Mouse (Mus musculus) embryonic facial prominence, embryonic 15.5 days (tissue): ENCODE results near the gene Ldb3. TPM values are rescaled to one million over a fixed set of nuclear protein-coding genes. Genes with fewer than 3 reads are reported as not detected.

Experiments used
- ATAC-seq: fragments of 200-750 bp; cut with Nextera tagmentation; 2 replicates; pipeline ENCODE4 v1.8.0; 2017; ENCODE audit warnings: low read depth, moderate TSS enrichment; ENCODE audit not compliant: insufficient number of reproducible peaks, low FRiP score, low TSS enrichment
- H3K27ac ChIP-seq: fragments of 300-500 bp; sonication (generic); replicated peaks from 2 replicates; pipeline ENCODE4 v1.5.1; 2015; ENCODE audit warnings: mild to moderate bottlenecking, inconsistent platforms
- H3K27me3 ChIP-seq: fragments of 300-500 bp; sonication (generic); 2 replicates; pipeline ENCODE4 v1.6.1; 2015; ENCODE audit warnings: inconsistent platforms
- H3K36me3 ChIP-seq: fragments of 300-500 bp; sonication (generic); 2 replicates; pipeline ENCODE4 v1.6.1; 2015; ENCODE audit warnings: mild to moderate bottlenecking, inconsistent platforms
- H3K4me1 ChIP-seq: fragments of 300-500 bp; sonication (generic); 2 replicates; pipeline ENCODE4 v1.6.1; 2015; ENCODE audit warnings: inconsistent platforms
- H3K4me2 ChIP-seq: fragments of 300-500 bp; sonication (generic); replicated peaks from 2 replicates; pipeline ENCODE4 v1.6.1; 2015; ENCODE audit warnings: mild to moderate bottlenecking, inconsistent platforms
- H3K4me3 ChIP-seq: fragments of 300-500 bp; sonication (generic); replicated peaks from 2 replicates; pipeline ENCODE4 v1.5.1; 2015; ENCODE audit warnings: mild to moderate bottlenecking, inconsistent platforms
- H3K9ac ChIP-seq: fragments of 300-500 bp; sonication (generic); 2 replicates; pipeline ENCODE4 v1.6.1; 2015; ENCODE audit warnings: inconsistent platforms
- H3K9me3 ChIP-seq: fragments of 300-500 bp; sonication (generic); replicated peaks from 2 replicates; pipeline ENCODE4 v1.6.1; 2016; ENCODE audit warnings: inconsistent platforms
- WGBS: fragments of 180-500 bp; shearing (Covaris S2); methylation state at CpG from one replicate; pipeline ENCODE4 v1.1.7; 2015; 5-methylcytosine and 5-hydroxymethylcytosine counted together
- polyA plus RNA-seq: library from polyadenylated mRNA; unstranded; fragments of >200 nt; fragmentation: Nextera tagmentation; extraction: Ambion mirVana; gene quantifications from 2 replicates; pipeline ENCODE4 v1.2.1, GENCODE M21; 2015

Gene Ldb3
- polyA plus RNA-seq, 1 experiment from 2014 or later, result 25.9 TPM

DNA sequence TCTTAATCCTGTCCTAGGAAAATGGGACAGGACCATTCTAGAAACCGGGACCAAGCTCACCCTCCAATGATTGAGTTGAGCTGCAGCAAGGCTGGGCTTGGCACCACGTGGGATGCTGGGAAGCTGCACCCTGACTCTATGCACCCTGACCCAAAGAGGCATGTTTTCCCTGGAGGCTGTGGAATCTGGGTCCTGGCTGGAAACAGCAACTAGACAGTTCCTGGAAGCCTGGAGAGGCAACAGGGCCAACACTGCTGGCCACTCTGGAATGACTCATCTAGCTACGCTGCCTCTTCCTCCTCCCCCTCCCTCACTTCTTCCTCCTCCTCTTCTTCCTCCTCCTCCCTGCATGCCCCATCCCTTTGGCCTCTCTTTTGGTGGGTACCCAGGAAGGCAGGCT is 34.4 kb downstream of the Ldb3 start:
- ATAC-seq, result no peak
- Histone ChIP-seq H3K27ac (no peak overlapping the region), H3K9ac (no peak overlapping the region), H3K4me3 (no peak overlapping the region), H3K27me3 (no peaks in the 10 kb centered on the region), H3K36me3 (no peaks in the 10 kb centered on the region), H3K9me3 (no peaks in the 10 kb centered on the region), H3K4me2 (no peak overlapping the region), H3K4me1 (no peaks in the 10 kb centered on the region; the same call in 1 of the 2 replicates)
- 70% methylated on average over 3 of the region's 3 CpGs for WGBS

- 88% methylated on average over 6 of the region's 6 CpGs for WGBS
- no peaks in the 10 kb centered on the region for H3K36me3 ChIP-seq
- no peak for ATAC-seq
These were observed 35.0 kb downstream of the Ldb3 start for GRCm38 (mm10) chr14:34553470-34553869.

GRCm38 (mm10) chr14:34552226-34552625 is 36.3 kb downstream of the Ldb3 start:
- H3K4me3 ChIP-seq, result no peak overlapping the region
- H3K27me3 ChIP-seq, result no peaks in the 10 kb centered on the region
- H3K36me3 ChIP-seq, result no peaks in the 10 kb centered on the region
- no peak overlapping the region for H3K27ac ChIP-seq
- 85% methylated on average over 5 of the region's 5 CpGs for WGBS
- H3K9ac ChIP-seq, result no peak overlapping the region
- no peak for ATAC-seq
- no peaks in the 10 kb centered on the region for H3K9me3 ChIP-seq
- H3K4me2 ChIP-seq, result no peak overlapping the region
- peaks cover 8% of the 10 kb centered on the region for H3K4me1 ChIP-seq

More at GRCm38 (mm10) chr14:34553470-34553869, 35.0 kb downstream of the Ldb3 start:
- Histone ChIP-seq H3K9me3 (no peaks in the 10 kb centered on the region), H3K4me1 (peaks cover 2% of the 10 kb centered on the region; the same call in 1 of the 2 replicates), H3K9ac (no peak overlapping the region), H3K4me3 (no peak overlapping the region), H3K4me2 (no peak overlapping the region), H3K27ac (no peak overlapping the region), H3K27me3 (no peaks in the 10 kb centered on the region)

- Histone ChIP-seq H3K9ac (peak overlapping the region; percentile 71), H3K27me3 (no peaks in the 10 kb centered on the region), H3K9me3 (no peaks in the 10 kb centered on the region), H3K4me3 (peak overlapping the region; percentile 68), H3K27ac (peak overlapping the region; percentile 90), H3K4me2 (peak overlapping the region; percentile 84), H3K36me3 (no peaks in the 10 kb centered on the region), H3K4me1 (peaks cover 8% of the 10 kb centered on the region)
- peak; percentile 92 for ATAC-seq
- under 1% methylated on average over 55 of the region's 55 CpGs for WGBS
These were observed 39.3 kb downstream of the Ldb3 start for GRCm38 (mm10) chr14:34549004-34549671.

GRCm38 (mm10) chr14:34548391-34549001 is 40.0 kb downstream of the Ldb3 start:
- H3K4me1 ChIP-seq, result peaks cover 8% of the 10 kb centered on the region
- H3K4me3 ChIP-seq, result peak overlapping the region; percentile 68
- ATAC-seq, result peak; percentile 52; the same call in 1 of the 2 replicates
- H3K9me3 ChIP-seq, result no peaks in the 10 kb centered on the region
- peak overlapping the region; percentile 84 for H3K4me2 ChIP-seq
- H3K27ac ChIP-seq, result peak overlapping the region; percentile 90
- no peaks in the 10 kb centered on the region for H3K27me3 ChIP-seq
- 2% methylated on average over 27 of the region's 27 CpGs for WGBS
- H3K9ac ChIP-seq, result peak overlapping the region; percentile 71
- H3K36me3 ChIP-seq, result no peaks in the 10 kb centered on the region

GRCm38 (mm10) chr14:34544545-34544944 is 43.9 kb downstream of the Ldb3 start:
- Histone ChIP-seq H3K9ac (no peak overlapping the region), H3K27me3 (no peaks in the 10 kb centered on the region), H3K36me3 (no peaks in the 10 kb centered on the region), H3K4me1 (peaks cover 8% of the 10 kb centered on the region), H3K4me2 (no peak overlapping the region), H3K27ac (no peak overlapping the region), H3K4me3 (no peak overlapping the region), H3K9me3 (no peaks in the 10 kb centered on the region)
- 75% methylated on average over 2 of the region's 2 CpGs for WGBS
- no peak for ATAC-seq

GRCm38 (mm10) chr14:34544001-34544400 is 44.5 kb downstream of the Ldb3 start:
- Histone ChIP-seq H3K9ac (no peak overlapping the region), H3K27ac (no peak overlapping the region), H3K4me3 (no peak overlapping the region), H3K27me3 (no peaks in the 10 kb centered on the region), H3K4me1 (peaks cover 8% of the 10 kb centered on the region; the same call in 1 of the 2 replicates), H3K36me3 (no peaks in the 10 kb centered on the region), H3K4me2 (no peak overlapping the region), H3K9me3 (no peaks in the 10 kb centered on the region)
- ATAC-seq, result no peak
- 87% methylated on average over 6 of the region's 6 CpGs for whole genome bisulfite sequencing

- WGBS, result 64% methylated on average over 6 of the region's 6 CpGs
- no peak for ATAC-seq
- H3K36me3 ChIP-seq, result no peaks in the 10 kb centered on the region
- no peaks in the 10 kb centered on the region for H3K27me3 ChIP-seq
- H3K9me3 ChIP-seq, result no peaks in the 10 kb centered on the region
- peaks cover 8% of the 10 kb centered on the region; the same call in 1 of the 2 replicates for H3K4me1 ChIP-seq
- H3K27ac ChIP-seq, result no peak overlapping the region
- no peak overlapping the region for H3K9ac ChIP-seq
- H3K4me2 ChIP-seq, result no peak overlapping the region
- no peak overlapping the region for H3K4me3 ChIP-seq
These were observed 44.9 kb downstream of the Ldb3 start for GRCm38 (mm10) chr14:34543596-34543995.

DNA sequence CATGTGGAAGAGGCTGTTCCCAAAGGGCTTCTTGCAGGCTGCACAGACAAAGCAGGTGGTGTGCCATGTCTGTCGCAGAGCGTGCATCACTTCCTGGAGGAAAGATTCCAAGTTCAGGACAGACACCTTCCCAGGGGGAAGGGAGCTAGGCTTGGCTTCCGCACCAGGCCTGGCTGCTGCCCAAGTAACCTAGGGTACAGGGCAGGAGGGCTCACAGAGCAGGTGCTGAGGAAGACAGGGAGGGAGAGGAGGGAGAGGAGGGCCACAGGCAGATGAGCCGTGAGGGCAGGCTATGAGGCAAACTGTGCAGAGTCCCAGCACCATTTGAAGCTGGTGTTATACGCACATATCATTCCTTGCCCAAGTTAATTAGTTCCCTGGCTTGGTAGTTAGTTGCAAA is 46.6 kb downstream of the Ldb3 start:
- ATAC-seq, result no peak
- H3K36me3 ChIP-seq, result no peaks in the 10 kb centered on the region
- 81% methylated on average over 5 of the region's 5 CpGs for WGBS

DNA sequence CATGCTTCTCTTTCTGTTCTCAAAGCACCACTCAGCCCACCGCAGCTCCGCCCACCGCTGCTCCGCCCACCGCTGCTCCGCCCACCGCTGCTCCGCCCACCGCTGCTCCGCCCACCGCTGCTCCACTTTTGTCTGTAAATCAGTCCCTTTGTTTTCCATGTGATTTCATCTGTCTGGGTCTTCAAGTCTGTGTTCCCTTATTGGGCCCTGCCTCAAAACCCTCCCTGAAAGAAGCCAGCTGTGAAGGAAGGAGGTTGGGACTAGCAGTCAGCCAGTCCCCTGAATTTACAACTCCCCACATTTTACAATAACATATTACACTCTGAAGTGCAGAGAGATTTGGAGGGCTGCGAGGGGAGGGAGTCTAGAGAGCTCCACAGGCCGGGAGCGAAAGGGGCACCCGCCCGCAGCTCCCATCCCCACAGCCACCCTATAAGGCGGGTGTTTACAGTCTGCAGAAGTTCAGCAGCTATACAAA is 47.8 kb downstream of the Ldb3 start:
- 23% methylated on average over 16 of the region's 17 CpGs for WGBS
- Histone ChIP-seq H3K4me1 (no peaks in the 10 kb centered on the region), H3K27ac (peak overlapping the region; percentile 58), H3K9ac (no peak overlapping the region), H3K4me2 (peak overlapping the region; percentile 22; the same call in 1 of the 2 replicates), H3K27me3 (no peaks in the 10 kb centered on the region), H3K36me3 (no peaks in the 10 kb centered on the region), H3K4me3 (no peak overlapping the region), H3K9me3 (no peaks in the 10 kb centered on the region)
- ATAC-seq, result peak; percentile 34; the same call in 1 of the 2 replicates

More for the DNA sequence above, 46.6 kb downstream of the Ldb3 start:
- no peaks in the 10 kb centered on the region for H3K27me3 ChIP-seq
- H3K4me1 ChIP-seq, result no peaks in the 10 kb centered on the region
- no peak overlapping the region for H3K4me3 ChIP-seq
- H3K9me3 ChIP-seq, result no peaks in the 10 kb centered on the region
- H3K9ac ChIP-seq, result no peak overlapping the region
- no peak overlapping the region for H3K4me2 ChIP-seq
- no peak overlapping the region for H3K27ac ChIP-seq

- 71% methylated on average over 4 of the region's 4 CpGs for WGBS
- Histone ChIP-seq H3K36me3 (no peaks in the 10 kb centered on the region), H3K4me1 (no peaks in the 10 kb centered on the region), H3K4me3 (no peak overlapping the region), H3K9ac (no peak overlapping the region), H3K27me3 (no peaks in the 10 kb centered on the region), H3K27ac (no peak overlapping the region), H3K4me2 (no peak overlapping the region), H3K9me3 (no peaks in the 10 kb centered on the region)
- no peak for ATAC-seq
These were observed 52.6 kb downstream of the Ldb3 start for GRCm38 (mm10) chr14:34535883-34536282.
